Mouse (Mus musculus) heart, embryonic 14.5 days (tissue): ENCODE data around the gene Wdr92. TPM values are rescaled to one million over a fixed set of nuclear protein-coding genes. Genes with fewer than 3 reads are reported as not detected.

Experiments
- ATAC-seq: fragments of 200-750 bp; cut with Nextera tagmentation; 2 replicates; pipeline ENCODE4 v1.8.0; 2017; ENCODE audit warnings: low read depth, moderate TSS enrichment; ENCODE audit not compliant: insufficient number of reproducible peaks, insufficient read depth, low FRiP score
- H3K27ac ChIP-seq, 2 experiments: fragments of 200-500 bp in 1 of 2; fragments of 300-500 bp in 1 of 2; sonication (generic) in 1 of 2; replicated peaks in 1 of 2; 2 replicates each; pipeline ENCODE4 v1.5.1; 2012 to 2014; ENCODE audit warnings: low read depth in 2 of 2, low read length in 2 of 2, control low read depth in 1 of 2, mild to moderate bottlenecking in 1 of 2, mixed read lengths in 1 of 2; ENCODE audit not compliant: control insufficient read depth in 1 of 2, insufficient read depth in 1 of 2
- H3K27me3 ChIP-seq: fragments of 300-500 bp; sonication (generic); 2 replicates; pipeline ENCODE4 v1.6.1; 2014; ENCODE audit warnings: mild to moderate bottlenecking, low read length, control low read depth; ENCODE audit not compliant: control insufficient read depth, insufficient read depth
- H3K36me3 ChIP-seq: fragments of 300-500 bp; sonication (generic); 2 replicates; pipeline ENCODE4 v1.6.1; 2014; ENCODE audit warnings: mild to moderate bottlenecking, control low read depth, low read length, mixed read lengths; ENCODE audit not compliant: control insufficient read depth, insufficient read depth
- H3K4me1 ChIP-seq, 2 experiments: fragments of 200-500 bp in 1 of 2; fragments of 300-500 bp in 1 of 2; sonication (generic) in 1 of 2; 2 replicates each; pipeline ENCODE4 v1.6.1; 2012 to 2014; ENCODE audit warnings: low read length in 2 of 2, control low read depth in 1 of 2, mixed read lengths in 1 of 2; ENCODE audit not compliant: control insufficient read depth in 2 of 2, insufficient read depth in 2 of 2
- H3K4me2 ChIP-seq: fragments of 300-500 bp; sonication (generic); 2 replicates; pipeline ENCODE4 v1.6.1; 2014; ENCODE audit warnings: mild to moderate bottlenecking, low read length
- H3K4me3 ChIP-seq, 2 experiments: fragments of 200-500 bp in 1 of 2; fragments of 300-500 bp in 1 of 2; sonication (generic) in 1 of 2; 2 replicates each; pipeline ENCODE4 v1.5.1; 2012 to 2014; ENCODE audit warnings: low read length in 2 of 2, mild to moderate bottlenecking in 2 of 2, control low read depth in 1 of 2, low read depth in 1 of 2, moderate library complexity in 1 of 2; ENCODE audit not compliant: control insufficient read depth in 1 of 2, insufficient read depth in 1 of 2
- H3K9ac ChIP-seq: fragments of 300-500 bp; sonication (generic); 2 replicates; pipeline ENCODE4 v1.6.1; 2014; ENCODE audit warnings: mild to moderate bottlenecking, low read length
- H3K9me3 ChIP-seq: fragments of 300-500 bp; sonication (generic); 2 replicates; pipeline ENCODE4 v1.6.1; 2016; ENCODE audit warnings: low read length, control low read depth; ENCODE audit not compliant: control insufficient read depth
- whole genome bisulfite sequencing: fragments of 180-500 bp; shearing (Covaris S2); extraction: QIAGEN DNeasy Blood & Tissue Kit; methylation state at CpG from one replicate; pipeline ENCODE4 v1.1.7; 2014; 5-methylcytosine and 5-hydroxymethylcytosine counted together
- polyA plus RNA-seq: library from polyadenylated mRNA; unstranded; fragments of >200 nt; fragmentation: Nextera tagmentation; extraction: Ambion mirVana; gene quantifications from 2 replicates; pipeline ENCODE4 v1.2.1, GENCODE M21; 2014

Wdr92 gene
- 18.0 and 20.4 TPM in 2 replicates for polyA plus RNA-seq

GRCm38 (mm10) chr11:17181807-17182206 is at the start of gene Wdr92:
TSS of gene Wdr92 (plus strand) at chr11:17182107.
- Histone ChIP-seq H3K4me2 (no peak within 1 kb of the TSS), H3K9ac (no peak within 1 kb of the TSS), H3K27ac (no peak within 1 kb of the TSS), H3K36me3 (peaks cover 7% of the 10 kb centered on the region; the same call in 1 of the 2 replicates), H3K4me3 (no peak within 1 kb of the TSS), H3K9me3 (no peaks in the 10 kb centered on the region), H3K27me3 (no peaks in the 10 kb centered on the region), H3K4me1 (no peaks in the 10 kb centered on the region)
- no peak for ATAC-seq
- 88% methylated on average over 3 of the region's 3 CpGs for WGBS

DNA sequence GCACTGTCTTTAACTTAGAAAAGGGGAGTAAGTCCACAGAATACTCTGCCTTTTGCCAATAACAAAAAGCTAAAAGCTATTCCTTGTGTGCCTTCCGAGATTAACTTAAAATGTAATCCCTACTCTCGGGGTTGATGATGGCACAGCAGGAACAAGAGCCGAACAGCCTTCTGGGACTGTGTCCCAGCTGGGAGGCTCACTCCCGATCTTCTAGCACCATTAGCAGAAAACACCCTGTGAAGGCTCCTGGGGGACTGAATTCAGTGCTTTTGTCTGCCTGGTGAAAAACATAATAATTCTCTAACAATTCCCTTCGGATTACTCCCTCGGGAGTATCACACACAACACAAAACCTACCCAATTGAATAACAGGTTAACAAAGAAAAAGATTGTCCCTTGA is 46.3 kb upstream of the Wdr92 start:
- no peaks in the 10 kb centered on the region for H3K9me3 ChIP-seq
- no peaks in the 10 kb centered on the region for H3K4me1 ChIP-seq
- H3K27me3 ChIP-seq, result no peaks in the 10 kb centered on the region
- no peaks in the 10 kb centered on the region for H3K36me3 ChIP-seq
- no peak for ATAC-seq
- 34% methylated on average over 6 of the region's 6 CpGs for WGBS
- no peak overlapping the region for H3K27ac ChIP-seq
- no peak overlapping the region for H3K4me2 ChIP-seq
- no peak overlapping the region for H3K4me3 ChIP-seq
- no peak overlapping the region for H3K9ac ChIP-seq

DNA sequence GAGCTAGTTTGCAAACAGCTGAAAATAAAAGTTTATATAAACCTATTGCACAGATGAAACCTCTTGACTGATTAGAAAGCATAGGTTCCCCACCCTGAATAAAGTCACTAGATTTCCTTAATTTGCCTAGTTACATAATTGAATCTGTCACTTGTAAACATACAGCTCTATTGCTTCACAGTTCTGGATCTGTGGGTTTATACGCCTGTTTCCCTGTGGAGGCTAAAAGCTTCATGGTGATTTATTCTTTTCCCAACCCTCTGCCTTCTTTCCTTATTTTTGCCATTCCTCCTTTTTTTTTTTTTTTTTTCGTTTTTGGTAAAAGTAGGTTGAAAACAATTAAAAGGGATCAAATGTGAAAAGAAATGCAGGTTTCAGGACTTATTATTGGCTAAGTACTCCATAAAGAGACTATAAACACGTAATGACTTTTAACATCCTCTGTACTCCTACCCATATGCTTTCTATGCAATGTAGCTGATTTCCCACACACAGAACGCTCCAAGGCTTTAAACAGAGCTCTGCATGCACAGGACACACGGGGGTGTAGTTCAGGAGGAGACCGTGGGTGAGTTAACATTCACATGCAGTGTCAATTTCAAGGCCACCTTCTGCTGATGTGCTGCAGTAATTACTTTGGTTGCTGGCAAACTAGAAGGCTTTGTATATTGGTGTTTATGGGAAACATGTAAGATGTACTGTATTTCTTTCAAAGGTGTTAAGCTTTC is 43.4 kb upstream of the Wdr92 start:
- Histone ChIP-seq H3K27me3 (no peaks in the 10 kb centered on the region), H3K4me3 (no peak overlapping the region), H3K4me1 (no peaks in the 10 kb centered on the region), H3K4me2 (no peak overlapping the region), H3K36me3 (no peaks in the 10 kb centered on the region), H3K9ac (no peak overlapping the region), H3K27ac (no peak overlapping the region), H3K9me3 (no peaks in the 10 kb centered on the region)
- WGBS, result 62% methylated on average over 6 of the region's 6 CpGs
- ATAC-seq, result no peak

- H3K4me2 ChIP-seq, result peak within 1 kb of the TSS; percentile 69
- peak; percentile 99 for ATAC-seq
- peak within 1 kb of the TSS; percentile 82 to 100 for H3K4me3 ChIP-seq
- peaks cover 2 to 18% of the 10 kb centered on the region in 2 experiments; a peak in 2 of 4 replicates for H3K4me1 ChIP-seq
- no peaks in the 10 kb centered on the region for H3K36me3 ChIP-seq
- H3K27ac ChIP-seq, result peak within 1 kb of the TSS; percentile 85 to 97
- H3K9ac ChIP-seq, result peak within 1 kb of the TSS; percentile 99
- under 1% methylated on average over 76 of the region's 89 CpGs for WGBS
- no peaks in the 10 kb centered on the region for H3K9me3 ChIP-seq
- H3K27me3 ChIP-seq, result no peaks in the 10 kb centered on the region
These were observed 22.8 kb upstream of the Wdr92 start, which contains the start of gene Ppp3r1 for GRCm38 (mm10) chr11:17158858-17159737. TSS of gene Ppp3r1 (plus strand) at chr11:17159263.

DNA sequence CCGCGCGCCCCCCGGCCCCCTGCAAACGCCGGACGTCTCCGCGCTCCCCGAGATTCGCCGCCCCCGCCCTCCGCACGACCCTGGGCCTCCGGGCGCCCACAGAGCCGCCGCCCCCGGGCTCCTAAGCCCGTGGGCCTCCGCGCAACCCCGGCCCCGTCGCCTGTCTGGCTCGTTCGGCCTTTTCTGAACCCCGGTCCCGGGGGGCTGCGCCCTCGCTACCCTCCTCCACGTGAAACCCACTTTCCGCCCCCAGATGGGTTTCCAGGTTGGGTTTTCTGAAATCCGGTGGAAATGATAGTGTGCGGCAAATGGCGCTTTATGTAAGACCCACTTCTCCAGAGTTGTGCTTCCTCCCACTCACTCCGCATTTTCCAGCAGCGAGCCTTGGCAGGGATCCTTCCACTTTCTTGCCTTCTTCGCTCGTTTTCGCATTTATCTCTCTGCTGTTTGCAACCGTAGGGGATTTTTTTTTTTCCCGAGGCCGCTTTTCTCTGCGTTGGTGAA is 22.1 kb upstream of the Wdr92 start:
- Histone ChIP-seq H3K9ac (peak overlapping the region; percentile 99), H3K4me3 (peak overlapping the region; percentile 82 to 100), H3K4me1 (peaks cover 2 to 20% of the 10 kb centered on the region in 2 experiments; a peak in 2 of 4 replicates), H3K4me2 (peak overlapping the region; percentile 69), H3K36me3 (no peaks in the 10 kb centered on the region), H3K9me3 (no peaks in the 10 kb centered on the region), H3K27ac (peak overlapping the region; percentile 85 to 97), H3K27me3 (no peaks in the 10 kb centered on the region)
- no peak; the same call in 1 of the 2 replicates for ATAC-seq
- under 1% methylated on average over 40 of the region's 46 CpGs for WGBS

- H3K27ac ChIP-seq, result peak overlapping the region; percentile 85 to 97
- no peaks in the 10 kb centered on the region for H3K27me3 ChIP-seq
- H3K9me3 ChIP-seq, result no peaks in the 10 kb centered on the region
- H3K36me3 ChIP-seq, result no peaks in the 10 kb centered on the region
- under 1% methylated on average over 12 of the region's 12 CpGs for WGBS
- peak overlapping the region; percentile 82 to 100 for H3K4me3 ChIP-seq
- ATAC-seq, result no peak
- peak overlapping the region; percentile 69 for H3K4me2 ChIP-seq
- peaks cover 2 to 20% of the 10 kb centered on the region in 2 experiments; a peak in 2 of 4 replicates for H3K4me1 ChIP-seq
- peak overlapping the region; percentile 99 for H3K9ac ChIP-seq
These were observed 21.7 kb upstream of the Wdr92 start for GRCm38 (mm10) chr11:17160242-17160641.

DNA sequence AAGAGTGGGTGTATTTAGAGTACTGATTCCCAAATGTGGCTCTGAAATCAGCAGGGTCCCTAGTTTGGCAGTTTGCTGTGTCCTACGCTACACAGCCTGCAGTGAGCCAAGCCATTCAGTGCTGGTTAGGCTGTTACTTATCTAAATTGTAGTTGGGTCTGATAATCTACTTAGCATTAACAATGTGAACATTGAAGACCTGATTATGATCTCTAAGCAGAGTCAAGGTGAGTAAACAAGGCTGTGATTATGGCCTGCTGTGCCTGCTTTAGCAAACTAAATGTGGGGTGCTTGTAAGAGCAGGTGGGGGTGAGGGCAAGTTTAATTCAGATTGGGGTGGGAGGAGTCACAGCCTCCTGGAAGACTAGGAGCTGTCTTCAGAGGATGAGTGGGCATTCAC is 18.0 kb upstream of the Wdr92 start:
- no peak overlapping the region for H3K4me3 ChIP-seq
- WGBS, result 76% methylated on average over 1 of the region's 1 CpGs
- H3K4me1 ChIP-seq, result peaks cover 6 to 24% of the 10 kb centered on the region in 2 experiments; a peak in 2 of 4 replicates

More for the DNA sequence above, 18.0 kb upstream of the Wdr92 start:
- no peaks in the 10 kb centered on the region for H3K9me3 ChIP-seq
- no peak for ATAC-seq
- H3K9ac ChIP-seq, result no peak overlapping the region
- H3K4me2 ChIP-seq, result no peak overlapping the region
- no peaks in the 10 kb centered on the region for H3K27me3 ChIP-seq
- no peak overlapping the region for H3K27ac ChIP-seq
- H3K36me3 ChIP-seq, result no peaks in the 10 kb centered on the region
